Mouse (Mus musculus): ENCODE data around the gene Hdac8. TPM values are rescaled to one million over a fixed set of nuclear protein-coding genes. Genes with fewer than 3 reads are reported as not detected.

The Hdac8 gene
- polyA plus RNA-seq (2014; fragmentation: Nextera tagmentation; extraction: Ambion mirVana): 2.5 and 3.4 TPM in 2 replicates

GRCm38 (mm10) chrX:102504644-102505481, at the start of gene Hdac8:
Gene Hdac8 (minus strand): TSS chrX:102505359.
- H3K4me2 ChIP-seq: peak within 1 kb of the TSS; percentile 53
- WGBS: 23% methylated on average over 26 of the region's 27 CpGs
- H3K27ac ChIP-seq (ENCODE audit: low read depth, low read length): no peak within 1 kb of the TSS
- H3K9me3 ChIP-seq (ENCODE audit: control insufficient read depth, low read length): no peaks in the 10 kb centered on the region
- ATAC-seq (ENCODE audit: low FRiP score) (peak; percentile 85), DNase-seq (ENCODE audit: low spot score, missing footprints) (peak; percentile 95)
- no peaks in the 10 kb centered on the region for H3K4me1 ChIP-seq (ENCODE audit: control insufficient read depth, insufficient read depth, low read length)
- H3K27me3 ChIP-seq (ENCODE audit: control insufficient read depth, insufficient read depth, low read length): peaks cover 3% of the 10 kb centered on the region; the same call in 1 of the 2 replicates
- H3K36me3 ChIP-seq (ENCODE audit: control insufficient read depth, insufficient read depth, low read length): no peaks in the 10 kb centered on the region
- peak within 1 kb of the TSS; percentile 51 for H3K9ac ChIP-seq (ENCODE audit: low read length)
- H3K4me3 ChIP-seq (ENCODE audit: low read depth, low read length): peak within 1 kb of the TSS; percentile 52

GRCm38 (mm10) chrX:102509205-102509604, 4.0 kb upstream of the Hdac8 start:
- Histone ChIP-seq H3K4me2 (no peak overlapping the region), H3K27me3 (ENCODE audit: control insufficient read depth, insufficient read depth, low read length) (peaks cover 3% of the 10 kb centered on the region; the same call in 1 of the 2 replicates), H3K36me3 (ENCODE audit: control insufficient read depth, insufficient read depth, low read length) (no peaks in the 10 kb centered on the region), H3K9me3 (ENCODE audit: control insufficient read depth, low read length) (no peaks in the 10 kb centered on the region), H3K4me1 (ENCODE audit: control insufficient read depth, insufficient read depth, low read length) (no peaks in the 10 kb centered on the region), H3K9ac (ENCODE audit: low read length) (no peak overlapping the region), H3K4me3 (ENCODE audit: low read depth, low read length) (no peak overlapping the region), H3K27ac (ENCODE audit: low read depth, low read length) (no peak overlapping the region)
- DNase-seq (ENCODE audit: low spot score, missing footprints) (no peak), ATAC-seq (ENCODE audit: low FRiP score) (no peak)
- 83% methylated on average over 4 of the region's 4 CpGs for WGBS

GRCm38 (mm10) chrX:102504179-102504578, 980 bp downstream of the Hdac8 start:
- 0 out of 2 replicates have a peak, but pooled peaks have one; percentile 4 for ATAC-seq (ENCODE audit: low FRiP score)

GRCm38 (mm10) chrX:102493992-102494730, 11.0 kb downstream of the Hdac8 start:
- Histone ChIP-seq H3K36me3 (ENCODE audit: control insufficient read depth, insufficient read depth, low read length) (no peaks in the 10 kb centered on the region), H3K9me3 (ENCODE audit: control insufficient read depth, low read length) (no peaks in the 10 kb centered on the region), H3K4me3 (ENCODE audit: low read depth, low read length) (no peak overlapping the region), H3K4me1 (ENCODE audit: control insufficient read depth, insufficient read depth, low read length) (no peaks in the 10 kb centered on the region), H3K27ac (ENCODE audit: low read depth, low read length) (no peak overlapping the region), H3K4me2 (no peak overlapping the region), H3K9ac (ENCODE audit: low read length) (no peak overlapping the region), H3K27me3 (ENCODE audit: control insufficient read depth, insufficient read depth, low read length) (peaks cover 2% of the 10 kb centered on the region)
- ATAC-seq (ENCODE audit: low FRiP score) (no peak), DNase-seq (ENCODE audit: low spot score, missing footprints) (no peak)
- WGBS: 62% methylated on average over 6 of the region's 6 CpGs

More at GRCm38 (mm10) chrX:102504179-102504578, 980 bp downstream of the Hdac8 start:
- Histone ChIP-seq H3K9ac (ENCODE audit: low read length) (peak overlapping the region; percentile 51; the same call in 1 of the 2 replicates), H3K27me3 (ENCODE audit: control insufficient read depth, insufficient read depth, low read length) (peaks cover 3% of the 10 kb centered on the region; the same call in 1 of the 2 replicates), H3K4me1 (ENCODE audit: control insufficient read depth, insufficient read depth, low read length) (no peaks in the 10 kb centered on the region), H3K27ac (ENCODE audit: low read depth, low read length) (no peak overlapping the region), H3K36me3 (ENCODE audit: control insufficient read depth, insufficient read depth, low read length) (no peaks in the 10 kb centered on the region), H3K9me3 (ENCODE audit: control insufficient read depth, low read length) (no peaks in the 10 kb centered on the region), H3K4me2 (peak overlapping the region; percentile 53), H3K4me3 (ENCODE audit: low read depth, low read length) (peak overlapping the region; percentile 52)
- WGBS: 36% methylated on average over 10 of the region's 10 CpGs
- DNase-seq (ENCODE audit: low spot score, missing footprints): no peak

GRCm38 (mm10) chrX:102485575-102485974, 19.6 kb downstream of the Hdac8 start:
- no peaks in the 10 kb centered on the region for H3K36me3 ChIP-seq (ENCODE audit: control insufficient read depth, insufficient read depth, low read length)
- DNase-seq (ENCODE audit: low spot score, missing footprints): no peak

GRCm38 (mm10) chrX:102479665-102480064, 25.5 kb downstream of the Hdac8 start:
- ATAC-seq (ENCODE audit: low FRiP score) (no peak), DNase-seq (ENCODE audit: low spot score, missing footprints) (no peak)
- Histone ChIP-seq H3K27me3 (ENCODE audit: control insufficient read depth, insufficient read depth, low read length) (no peaks in the 10 kb centered on the region), H3K27ac (ENCODE audit: low read depth, low read length) (no peak overlapping the region), H3K4me2 (no peak overlapping the region), H3K9ac (ENCODE audit: low read length) (no peak overlapping the region), H3K4me3 (ENCODE audit: low read depth, low read length) (no peak overlapping the region), H3K36me3 (ENCODE audit: control insufficient read depth, insufficient read depth, low read length) (no peaks in the 10 kb centered on the region), H3K4me1 (ENCODE audit: control insufficient read depth, insufficient read depth, low read length) (no peaks in the 10 kb centered on the region), H3K9me3 (ENCODE audit: control insufficient read depth, low read length) (no peaks in the 10 kb centered on the region)
- WGBS: 80% methylated on average over 4 of the region's 4 CpGs

More at GRCm38 (mm10) chrX:102485575-102485974, 19.6 kb downstream of the Hdac8 start:
- Histone ChIP-seq H3K9ac (ENCODE audit: low read length) (no peak overlapping the region), H3K4me3 (ENCODE audit: low read depth, low read length) (no peak overlapping the region), H3K27ac (ENCODE audit: low read depth, low read length) (no peak overlapping the region), H3K27me3 (ENCODE audit: control insufficient read depth, insufficient read depth, low read length) (no peaks in the 10 kb centered on the region; the same call in 1 of the 2 replicates), H3K9me3 (ENCODE audit: control insufficient read depth, low read length) (no peaks in the 10 kb centered on the region), H3K4me2 (no peak overlapping the region), H3K4me1 (ENCODE audit: control insufficient read depth, insufficient read depth, low read length) (no peaks in the 10 kb centered on the region)
- WGBS: 78% methylated on average over 7 of the region's 7 CpGs
- ATAC-seq (ENCODE audit: low FRiP score): no peak

- Histone ChIP-seq H3K9ac (ENCODE audit: low read length) (no peak overlapping the region), H3K9me3 (ENCODE audit: control insufficient read depth, low read length) (no peaks in the 10 kb centered on the region), H3K4me3 (ENCODE audit: low read depth, low read length) (no peak overlapping the region), H3K4me2 (no peak overlapping the region), H3K27me3 (ENCODE audit: control insufficient read depth, insufficient read depth, low read length) (no peaks in the 10 kb centered on the region), H3K27ac (ENCODE audit: low read depth, low read length) (no peak overlapping the region), H3K36me3 (ENCODE audit: control insufficient read depth, insufficient read depth, low read length) (no peaks in the 10 kb centered on the region), H3K4me1 (ENCODE audit: control insufficient read depth, insufficient read depth, low read length) (no peaks in the 10 kb centered on the region)
- 25% methylated on average over 4 of the region's 4 CpGs for WGBS
- ATAC-seq (ENCODE audit: low FRiP score): no peak
- peak; percentile 88 for DNase-seq (ENCODE audit: low spot score, missing footprints)
Measured at GRCm38 (mm10) chrX:102478965-102479364, 26.2 kb downstream of the Hdac8 start.

- Histone ChIP-seq H3K4me2 (no peak overlapping the region), H3K9me3 (ENCODE audit: control insufficient read depth, low read length) (no peaks in the 10 kb centered on the region), H3K4me3 (ENCODE audit: low read depth, low read length) (no peak overlapping the region), H3K27me3 (ENCODE audit: control insufficient read depth, insufficient read depth, low read length) (no peaks in the 10 kb centered on the region), H3K4me1 (ENCODE audit: control insufficient read depth, insufficient read depth, low read length) (no peaks in the 10 kb centered on the region), H3K27ac (ENCODE audit: low read depth, low read length) (no peak overlapping the region), H3K9ac (ENCODE audit: low read length) (no peak overlapping the region), H3K36me3 (ENCODE audit: control insufficient read depth, insufficient read depth, low read length) (no peaks in the 10 kb centered on the region)
- WGBS: 96% methylated on average over 3 of the region's 3 CpGs
- ATAC-seq (ENCODE audit: low FRiP score): no peak
- DNase-seq (ENCODE audit: low spot score, missing footprints): no peak
Measured at GRCm38 (mm10) chrX:102478481-102478880, 26.7 kb downstream of the Hdac8 start.

- H3K36me3 ChIP-seq (ENCODE audit: control insufficient read depth, insufficient read depth, low read length): no peaks in the 10 kb centered on the region
- 44% methylated on average over 3 of the region's 3 CpGs for WGBS
- no peaks in the 10 kb centered on the region for H3K4me1 ChIP-seq (ENCODE audit: control insufficient read depth, insufficient read depth, low read length)
- no peak overlapping the region for H3K9ac ChIP-seq (ENCODE audit: low read length)
- H3K4me2 ChIP-seq: no peak overlapping the region
- H3K9me3 ChIP-seq (ENCODE audit: control insufficient read depth, low read length): no peaks in the 10 kb centered on the region
- no peak overlapping the region for H3K27ac ChIP-seq (ENCODE audit: low read depth, low read length)
- no peaks in the 10 kb centered on the region; the same call in 1 of the 2 replicates for H3K27me3 ChIP-seq (ENCODE audit: control insufficient read depth, insufficient read depth, low read length)
- DNase-seq (ENCODE audit: low spot score, missing footprints): peak; percentile 86
- no peak overlapping the region for H3K4me3 ChIP-seq (ENCODE audit: low read depth, low read length)
- no peak; the same call in 1 of the 2 replicates for ATAC-seq (ENCODE audit: low FRiP score)
Measured at GRCm38 (mm10) chrX:102476784-102477183, 28.4 kb downstream of the Hdac8 start.

Data from midbrain, embryonic 11.5 days (tissue).